Mouse (Mus musculus): ENCODE results near the gene Exoc2.

GRCm38 (mm10) chr13:30841843-30842242, 132.1 kb downstream of the Exoc2 start:
- no peak for TF ChIP-seq CTCF (IDR thresholded peaks at IDR 0.05; ENCODE audit: low read depth)
- no peak for TF ChIP-seq EP300 (optimal IDR thresholded peaks at IDR 0.05)
